Mouse (Mus musculus): ENCODE data around the gene Zbtb9.
A peak's percentile ranks its signal among the peaks of the same experiment; 100 is the strongest.

Gene Zbtb9

GRCm38 (mm10) chr17:27017564-27018499, 44.9 kb downstream of the Zbtb9 start:
- DNase-seq = peak; percentile 92

- peak; percentile 25 for DNase-seq
Measured at GRCm38 (mm10) chr17:27018555-27019196, 45.7 kb downstream of the Zbtb9 start.

GRCm38 (mm10) chr17:27021076-27021475, 48.1 kb downstream of the Zbtb9 start:
- no peak for DNase-seq

- no peak for DNase-seq
Measured at GRCm38 (mm10) chr17:27021736-27022135, 48.8 kb downstream of the Zbtb9 start.

- no peak for DNase-seq
Measured at GRCm38 (mm10) chr17:27023342-27023741, 50.4 kb downstream of the Zbtb9 start.

- no peak for DNase-seq
Measured at GRCm38 (mm10) chr17:27025326-27025902, 52.4 kb downstream of the Zbtb9 start.

GRCm38 (mm10) chr17:27025951-27026350, 53.0 kb downstream of the Zbtb9 start:
- no peak for DNase-seq

GRCm38 (mm10) chr17:27027460-27028283, 54.7 kb downstream of the Zbtb9 start:
- DNase-seq = peak; percentile 45

- peak; percentile 93 for DNase-seq
Measured at GRCm38 (mm10) chr17:27028284-27028795, 55.4 kb downstream of the Zbtb9 start.

- no peak for DNase-seq
Measured at GRCm38 (mm10) chr17:27028909-27029308, 55.9 kb downstream of the Zbtb9 start, which contains the start of gene Bak1. TSS of gene Bak1 (minus strand) at chr17:27029009.

GRCm38 (mm10) chr17:27029431-27029830, 56.5 kb downstream of the Zbtb9 start:
- no peak for DNase-seq

GRCm38 (mm10) chr17:27030896-27031295, 57.9 kb downstream of the Zbtb9 start:
- no peak for DNase-seq

- DNase-seq = no peak
Measured at GRCm38 (mm10) chr17:27032328-27032727, 59.4 kb downstream of the Zbtb9 start.

- peak; percentile 84 for DNase-seq
Measured at GRCm38 (mm10) chr17:27032869-27033268, 59.9 kb downstream of the Zbtb9 start.

- DNase-seq = no peak
Measured at GRCm38 (mm10) chr17:27036465-27036864, 63.5 kb downstream of the Zbtb9 start.

- DNase-seq = no peak
Measured at GRCm38 (mm10) chr17:27038335-27039050, 65.5 kb downstream of the Zbtb9 start.

GRCm38 (mm10) chr17:27039432-27040102, 66.6 kb downstream of the Zbtb9 start:
- no peak for DNase-seq

- DNase-seq = peak; percentile 65
Measured at GRCm38 (mm10) chr17:27040304-27041045, 67.5 kb downstream of the Zbtb9 start.

- DNase-seq = no peak
Measured at GRCm38 (mm10) chr17:27041046-27041786, 68.2 kb downstream of the Zbtb9 start.

- DNase-seq = no peak
Measured at GRCm38 (mm10) chr17:27041787-27042055, 68.8 kb downstream of the Zbtb9 start.

All from kidney, adult 18-20 months (tissue).